Mouse (Mus musculus): ENCODE results near the gene Mettl27.
"Not testable (repeated sequence)": the region's sequence is repeated elsewhere in the genome, so short reads cannot be mapped to it uniquely, and the experiment has no call there.

The Mettl27 gene

DNA sequence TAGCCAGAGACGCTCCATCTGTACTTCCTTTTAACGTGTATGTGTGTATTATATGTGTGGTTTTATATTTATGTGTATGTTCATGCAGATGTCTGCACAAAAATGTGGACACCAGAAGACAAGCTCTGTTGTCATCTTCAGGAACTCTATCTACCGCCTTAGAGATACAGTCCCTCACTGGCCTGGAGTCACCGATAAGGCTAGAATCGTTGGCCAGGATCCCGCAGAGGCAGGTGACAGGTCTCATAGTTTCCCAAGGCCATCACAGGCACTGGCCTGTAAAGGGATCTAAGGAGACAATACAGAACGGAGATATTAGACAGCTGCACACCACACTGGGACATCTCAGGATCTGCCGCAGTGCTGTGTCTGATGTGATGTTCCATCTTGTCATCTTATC is 11.1 kb upstream of the Mettl27 start:
- no peak for DNase-seq

DNA sequence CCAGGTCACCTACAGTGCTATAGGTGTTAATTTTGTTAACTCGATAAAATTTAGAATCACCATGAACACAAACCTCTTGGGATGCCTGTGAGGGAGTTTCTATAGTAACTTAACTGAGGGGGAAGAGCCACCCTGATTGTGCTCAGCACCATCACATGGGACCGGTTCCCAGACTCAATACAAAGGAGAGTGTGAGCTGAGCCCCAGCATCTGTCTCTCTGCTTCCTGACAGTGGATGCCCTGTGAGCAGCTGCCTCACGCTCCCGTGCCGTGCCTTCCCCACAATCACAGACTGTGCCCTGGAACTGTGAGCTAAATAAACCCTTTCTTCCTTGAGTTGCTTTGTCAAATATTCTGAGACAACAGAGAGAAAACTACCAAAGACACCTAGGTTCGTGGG is 9.0 kb upstream of the Mettl27 start:
- no peak for DNase-seq

DNA sequence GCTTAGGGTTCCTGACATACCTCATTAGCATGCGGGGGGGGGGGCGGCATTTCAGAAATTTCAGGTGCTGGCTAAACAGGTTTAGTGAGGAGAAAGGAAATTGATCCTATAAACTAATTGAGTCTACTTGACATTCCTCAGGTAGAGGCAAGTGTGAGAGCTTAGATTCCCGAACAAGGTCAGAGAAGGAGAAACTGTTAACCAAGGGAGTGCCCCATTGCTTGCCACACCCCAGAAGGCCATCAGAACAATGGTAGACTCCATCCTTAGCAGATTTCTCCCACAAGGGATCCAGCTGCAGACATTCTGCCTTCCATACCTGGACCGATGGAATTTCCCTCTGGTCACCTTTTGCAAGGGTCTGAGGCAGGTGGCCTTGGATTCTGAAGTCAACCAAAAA is 5.4 kb upstream of the Mettl27 start:
- no peak for DNase-seq

DNA sequence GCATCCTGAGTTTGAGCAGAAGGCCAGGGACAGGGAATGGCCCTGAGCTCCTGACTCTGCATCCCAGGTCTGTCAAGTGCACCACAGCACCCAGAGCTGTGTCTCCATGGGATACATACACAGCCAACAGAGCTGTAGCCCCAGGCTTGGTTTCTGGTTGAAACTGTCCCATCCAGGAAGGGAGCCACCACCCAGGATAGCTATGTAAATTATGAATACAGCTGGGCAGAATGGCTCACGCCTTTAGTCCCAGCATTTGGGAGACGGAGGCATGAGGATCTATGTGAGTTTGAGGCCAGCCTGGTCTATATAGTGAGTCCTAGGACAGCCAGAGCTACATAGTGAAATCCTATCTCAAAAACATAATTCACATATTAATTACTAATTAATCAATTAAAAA is 2.2 kb upstream of the Mettl27 start:
- DNase-seq: no peak

DNA sequence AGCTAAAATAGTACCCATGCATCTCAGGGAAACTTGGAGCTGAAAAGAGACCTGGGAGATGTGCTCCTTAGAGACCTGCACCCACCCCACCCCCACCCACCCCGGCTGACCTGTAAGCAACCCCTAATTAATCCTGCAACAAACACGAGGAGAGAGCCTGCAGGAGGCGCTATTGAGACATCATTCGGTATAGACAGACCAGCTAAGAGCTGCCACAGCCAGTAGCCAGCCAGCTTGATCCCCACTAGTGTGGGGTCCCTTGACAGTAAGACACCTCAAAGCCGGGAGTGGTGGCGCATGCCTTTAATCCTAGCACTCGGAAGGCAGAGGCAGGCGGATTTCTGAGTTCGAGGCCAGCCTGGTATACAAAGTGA is 722 bp downstream of the Mettl27 start:
- peak; percentile 43 to 45 for DNase-seq

DNA sequence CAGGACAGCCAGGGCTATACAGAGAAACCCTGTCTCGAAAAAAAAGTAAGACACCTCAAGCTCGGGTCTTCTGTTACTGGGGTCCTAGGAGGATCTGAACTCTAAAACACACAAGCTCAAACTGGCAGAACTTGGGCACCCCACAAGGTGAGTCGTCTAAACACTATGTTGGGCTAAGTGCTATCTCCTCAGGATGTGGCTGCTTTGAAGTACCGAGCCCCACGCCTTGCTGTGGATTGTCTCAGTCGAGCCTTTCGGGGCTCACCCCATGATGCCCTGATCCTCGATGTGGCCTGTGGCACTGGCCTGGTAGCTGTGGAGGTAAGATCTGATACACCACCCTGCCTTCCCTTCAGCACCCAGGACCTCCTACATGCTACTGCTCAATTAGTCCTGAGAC is 1.1 kb downstream of the Mettl27 start:
- DNase-seq: no peak

DNA sequence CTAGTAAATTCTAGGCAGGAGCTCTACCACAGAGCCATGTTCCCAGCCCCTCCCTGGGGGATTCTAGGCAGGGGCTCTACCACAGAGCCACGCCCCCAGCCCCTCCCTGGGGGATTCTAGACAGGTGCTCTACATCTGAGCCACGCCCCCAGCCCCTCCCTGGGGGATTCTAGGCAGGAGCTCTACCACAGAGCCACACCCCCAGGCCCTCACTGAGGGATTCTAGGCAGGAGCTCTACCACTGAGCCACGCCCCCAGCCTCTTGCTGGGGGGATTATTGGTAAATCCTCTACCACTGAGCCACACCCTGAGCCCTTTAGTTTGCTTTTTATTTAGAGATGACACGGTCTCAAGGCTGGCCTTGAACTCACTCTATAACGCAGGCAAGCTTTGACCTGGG is 1.5 kb downstream of the Mettl27 start:
- DNase-seq: not testable (repeated sequence)

DNA sequence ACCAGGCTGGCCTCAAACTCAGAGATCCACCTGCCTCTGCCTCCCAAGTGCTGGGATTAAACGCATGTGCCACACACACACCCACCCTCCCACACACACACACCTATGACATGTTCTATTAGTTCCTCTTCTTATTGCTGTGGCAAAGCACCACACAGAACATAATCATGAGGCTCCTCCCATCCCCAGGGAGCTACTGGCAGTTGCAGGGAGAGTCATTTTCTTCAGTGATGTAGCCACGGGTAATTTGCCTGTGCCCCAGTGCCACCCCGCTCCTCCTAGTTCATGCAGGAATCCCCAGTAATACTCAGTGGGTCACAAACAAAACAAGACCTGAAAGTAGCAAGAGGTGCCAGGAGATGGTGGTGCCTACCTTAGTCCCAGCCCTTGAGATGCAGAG is 2.5 kb downstream of the Mettl27 start:
- no peak for DNase-seq

DNA sequence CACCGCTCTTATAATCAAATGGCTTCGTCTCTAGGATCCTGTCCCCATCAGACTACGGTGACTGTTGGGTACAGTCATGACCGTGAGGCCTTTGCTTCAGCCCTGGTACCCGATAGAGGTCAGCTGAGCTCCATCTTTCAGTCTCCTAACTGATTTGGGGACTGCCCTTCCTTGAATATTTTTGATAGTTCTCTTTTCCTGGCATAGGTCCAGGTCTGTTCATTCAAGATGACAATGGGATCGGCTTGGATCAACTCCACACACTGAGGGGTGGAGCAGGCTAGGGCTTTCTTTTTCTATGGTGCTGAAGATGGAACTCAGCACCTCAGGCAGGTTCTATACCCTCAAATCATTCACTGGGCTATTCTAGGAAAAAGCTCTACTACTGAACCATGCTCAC is 3.9 kb downstream of the Mettl27 start:
- DNase-seq: no peak

DNA sequence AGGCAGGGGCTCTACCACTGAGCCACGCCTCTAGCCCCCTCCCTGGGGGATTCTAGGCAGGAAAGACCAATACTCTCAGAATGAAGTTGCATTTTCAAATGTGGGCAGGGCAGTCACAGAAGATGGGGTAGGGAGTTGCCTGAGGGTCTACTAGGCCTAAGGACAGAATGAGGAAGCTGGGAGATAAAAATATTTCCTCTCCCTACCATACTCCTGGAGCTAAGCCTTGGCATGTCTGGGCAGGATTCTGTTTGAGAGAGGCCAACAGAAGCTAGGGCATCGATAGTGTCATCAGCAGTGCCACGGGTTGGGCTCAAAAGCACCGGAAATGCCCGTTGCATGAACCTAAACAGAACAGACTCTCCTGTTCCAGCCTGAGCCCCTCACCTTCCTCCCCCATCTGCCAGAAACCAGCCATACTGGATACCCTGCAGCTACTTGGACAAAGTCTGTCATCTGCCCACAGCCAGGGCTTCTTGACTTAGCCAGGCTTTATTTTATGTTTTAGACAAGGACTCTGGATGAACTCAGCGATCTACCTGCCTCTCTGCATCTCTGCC is 4.5 kb downstream of the Mettl27 start:
- DNase-seq: no peak

DNA sequence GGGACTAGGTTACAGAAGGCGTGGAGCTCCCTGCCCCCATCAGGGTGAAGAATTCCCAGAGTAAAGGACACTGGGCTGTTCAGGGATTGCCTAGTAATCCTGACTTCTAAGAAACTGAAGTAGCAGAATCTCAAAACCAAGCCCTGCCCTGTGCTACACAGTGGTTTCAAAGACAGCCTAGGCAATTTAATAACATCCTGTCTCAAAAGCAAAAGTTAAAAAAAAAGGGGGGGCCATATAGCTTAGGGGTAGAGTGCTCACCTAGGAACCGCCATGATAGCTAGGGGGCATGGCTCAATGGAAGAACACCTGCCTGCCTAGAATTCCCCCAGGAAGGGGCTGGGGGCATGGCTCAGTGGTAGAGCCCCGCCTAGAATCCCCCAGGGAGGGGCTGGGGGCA is 6.9 kb downstream of the Mettl27 start:
- no peak for DNase-seq

DNA sequence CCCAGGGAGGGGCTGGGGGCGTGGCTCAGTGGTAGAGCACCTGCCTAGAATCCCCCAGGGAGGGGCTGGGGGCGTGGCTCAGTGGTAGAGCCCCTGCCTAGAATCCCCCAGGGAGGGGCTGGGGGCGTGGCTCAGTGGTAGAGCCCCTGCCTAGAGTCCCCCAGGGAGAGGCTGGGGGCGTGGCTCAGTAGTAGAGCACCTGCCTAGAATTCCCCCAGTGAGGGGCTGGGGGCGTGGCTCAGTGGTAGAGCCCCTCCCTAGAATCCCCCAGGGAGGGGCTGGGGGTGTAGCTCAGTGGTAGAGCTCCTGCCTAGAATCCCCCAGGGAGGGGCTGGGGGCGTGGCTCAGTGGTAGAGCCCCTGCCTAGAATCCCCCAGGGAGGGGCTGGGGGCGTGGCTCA is 7.4 kb downstream of the Mettl27 start:
- not testable (repeated sequence) for DNase-seq

DNA sequence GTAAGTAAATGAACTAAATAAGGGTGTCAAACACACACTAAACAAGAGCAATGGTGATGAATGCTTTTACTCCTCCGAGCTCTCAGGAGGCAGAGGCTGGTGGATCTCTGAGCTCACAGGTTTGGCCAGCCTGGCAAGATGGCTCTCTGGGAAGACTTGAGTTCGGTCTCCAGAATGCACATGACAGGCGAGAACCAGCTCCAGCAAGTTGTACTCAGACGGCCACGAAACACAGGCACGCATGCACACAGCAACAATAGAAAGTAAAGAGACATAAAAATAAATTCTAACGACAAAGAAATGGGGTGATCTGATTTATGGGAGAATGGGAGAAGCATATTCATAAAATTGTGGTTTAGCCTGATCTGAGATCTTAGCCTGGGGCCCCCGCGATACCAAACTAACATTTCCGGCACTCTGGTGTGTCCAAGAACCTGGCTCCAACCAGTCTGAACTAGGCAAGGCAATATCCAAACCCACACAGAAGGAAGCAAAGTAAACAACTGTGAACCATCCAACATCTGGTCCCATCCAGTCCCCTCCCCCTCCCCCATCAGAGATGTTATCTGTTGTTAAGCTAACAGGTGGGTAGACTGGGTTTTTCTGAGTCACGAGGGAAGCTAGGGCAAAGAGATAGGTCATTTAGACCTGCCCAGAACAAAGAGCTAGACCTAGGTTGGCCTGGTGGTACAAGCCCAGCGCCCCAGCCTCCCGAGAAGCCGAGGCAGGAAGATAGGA is 9.5 kb downstream of the Mettl27 start:
- DNase-seq: no peak

DNA sequence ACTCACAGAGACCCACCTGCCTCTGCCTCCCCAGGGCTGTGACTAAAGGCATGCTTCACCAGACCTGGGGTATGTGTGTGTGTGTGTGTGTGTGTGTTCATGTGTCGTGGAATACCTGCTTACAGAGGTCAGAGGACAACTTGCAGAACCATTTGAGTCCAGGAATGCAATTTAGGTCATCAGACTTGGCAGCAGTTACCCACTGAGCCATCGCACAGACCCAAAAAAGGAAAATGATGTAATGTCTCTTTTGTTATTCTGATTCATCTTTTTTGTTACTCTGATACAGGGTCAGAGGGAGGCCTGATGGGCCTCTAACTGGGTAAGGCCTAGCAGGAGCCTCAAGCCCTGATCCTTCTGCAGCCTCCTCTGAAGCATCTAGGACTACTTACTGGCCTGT is 10.6 kb downstream of the Mettl27 start:
- DNase-seq: no peak

DNA sequence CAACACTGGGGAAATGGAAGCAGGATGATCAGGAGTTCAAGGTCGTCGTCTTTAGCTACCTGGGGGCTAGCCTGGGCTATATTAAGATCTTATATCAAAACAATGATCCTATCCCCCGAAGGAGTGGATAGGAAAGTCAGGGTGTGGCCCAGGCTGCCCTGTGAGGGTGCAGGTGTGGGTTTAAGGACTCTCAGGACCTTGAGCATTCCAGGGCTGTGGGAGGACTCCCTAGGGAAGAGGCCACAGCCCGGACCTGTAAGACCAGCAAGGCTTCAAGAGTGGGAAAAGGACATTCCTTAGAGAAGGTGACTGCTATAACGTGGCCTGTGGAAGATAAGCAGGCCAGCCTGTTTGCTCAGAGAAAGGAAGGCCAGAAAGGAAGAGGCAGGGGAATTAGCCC is 12.0 kb downstream of the Mettl27 start:
- DNase-seq: no peak

DNA sequence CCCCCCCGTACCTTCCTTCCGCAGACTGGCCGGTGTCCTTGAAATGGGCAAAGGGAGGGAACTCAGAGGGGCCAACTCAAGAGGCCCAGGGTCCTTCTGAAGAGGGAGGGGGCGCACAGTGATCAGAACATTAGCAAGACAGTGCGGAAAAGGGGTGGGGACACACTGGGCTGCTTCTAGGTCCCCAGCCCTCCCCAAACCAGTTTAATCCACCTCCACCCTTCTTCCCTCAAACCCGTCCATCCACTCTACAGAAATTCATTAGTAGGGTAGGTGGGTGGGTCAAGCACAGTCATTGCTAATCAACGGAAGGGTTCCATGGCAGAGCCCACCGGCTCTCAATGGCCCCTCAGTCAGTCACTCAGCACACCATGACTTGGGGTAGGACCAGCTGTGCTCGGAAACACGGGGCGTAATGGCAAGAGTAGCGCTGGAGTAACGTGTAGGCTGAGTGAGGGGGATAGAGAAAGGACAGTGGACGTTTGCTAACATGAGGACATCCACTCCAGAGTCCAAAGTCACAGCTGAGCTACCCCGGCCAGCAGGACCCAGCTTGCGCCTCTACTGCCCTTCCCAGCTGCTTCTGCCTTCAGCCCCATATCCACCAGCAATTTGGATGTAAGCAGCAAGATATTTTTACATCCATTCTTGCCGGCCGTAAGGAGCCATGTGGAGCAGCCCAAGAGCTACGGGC is 13.2 kb downstream of the Mettl27 start:
- DNase-seq: no peak

DNA sequence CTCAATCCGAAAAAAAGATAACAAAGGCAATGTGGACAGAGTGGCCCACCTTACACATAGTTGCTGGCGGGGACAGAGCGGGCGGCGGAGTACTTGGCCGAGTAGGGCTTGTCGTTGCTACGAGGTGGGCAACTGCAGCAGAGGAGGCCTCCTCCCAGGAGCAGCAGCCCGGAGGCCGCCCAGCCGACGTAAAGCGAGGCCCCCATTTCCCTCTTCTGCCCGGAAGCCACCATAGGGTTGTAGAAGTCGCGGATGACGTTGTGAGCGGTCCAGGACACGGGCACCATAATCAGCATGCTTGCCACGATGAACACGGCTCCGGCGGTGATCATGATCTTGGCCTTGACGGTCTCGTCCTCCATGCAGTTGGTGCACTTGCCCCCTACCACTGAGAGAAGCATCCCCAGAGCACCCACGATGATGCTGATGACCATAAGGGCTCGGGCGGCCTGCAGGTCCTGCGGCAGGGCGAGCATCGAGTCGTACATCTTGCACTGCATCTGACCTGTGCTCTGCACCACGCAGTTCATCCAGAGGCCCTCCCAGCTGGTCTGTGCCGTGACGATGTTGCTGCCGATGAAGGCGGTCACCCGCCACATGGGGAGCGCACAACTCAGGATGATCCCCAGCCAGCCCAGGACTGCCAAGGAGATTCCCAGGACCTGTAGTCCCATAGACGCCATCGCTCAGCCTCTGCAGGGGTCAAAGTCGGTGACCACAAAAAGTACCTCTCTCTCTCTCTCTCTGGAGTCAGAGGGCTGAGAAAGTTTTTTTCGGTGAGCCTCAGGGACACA is 14.1 kb downstream of the Mettl27 start:
- no peak for DNase-seq

DNA sequence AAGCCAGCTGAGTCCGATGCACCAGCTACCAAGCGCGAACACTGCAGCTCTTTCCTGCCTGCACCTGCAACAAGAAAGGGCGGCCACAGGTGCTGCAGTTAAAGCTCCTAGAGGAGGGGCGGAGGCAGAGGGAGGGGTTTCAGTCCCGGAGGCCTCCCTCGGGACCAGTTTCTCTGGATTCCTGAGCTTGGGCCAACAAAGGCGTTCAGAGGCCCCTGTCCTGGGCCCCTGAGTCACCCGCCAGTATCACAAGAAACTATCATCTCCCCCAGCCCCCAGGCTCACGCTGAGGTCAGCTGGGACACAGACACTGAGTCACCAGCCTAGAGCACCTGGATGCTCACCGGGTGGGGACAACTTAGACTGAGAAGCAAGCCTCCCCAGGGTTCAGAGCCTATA is 14.7 kb downstream of the Mettl27 start, which contains the start of gene Cldn4:
Gene Cldn4, minus strand, starts transcription at position 78 of the 399 bp plus-strand sequence.
- DNase-seq: no peak

DNA sequence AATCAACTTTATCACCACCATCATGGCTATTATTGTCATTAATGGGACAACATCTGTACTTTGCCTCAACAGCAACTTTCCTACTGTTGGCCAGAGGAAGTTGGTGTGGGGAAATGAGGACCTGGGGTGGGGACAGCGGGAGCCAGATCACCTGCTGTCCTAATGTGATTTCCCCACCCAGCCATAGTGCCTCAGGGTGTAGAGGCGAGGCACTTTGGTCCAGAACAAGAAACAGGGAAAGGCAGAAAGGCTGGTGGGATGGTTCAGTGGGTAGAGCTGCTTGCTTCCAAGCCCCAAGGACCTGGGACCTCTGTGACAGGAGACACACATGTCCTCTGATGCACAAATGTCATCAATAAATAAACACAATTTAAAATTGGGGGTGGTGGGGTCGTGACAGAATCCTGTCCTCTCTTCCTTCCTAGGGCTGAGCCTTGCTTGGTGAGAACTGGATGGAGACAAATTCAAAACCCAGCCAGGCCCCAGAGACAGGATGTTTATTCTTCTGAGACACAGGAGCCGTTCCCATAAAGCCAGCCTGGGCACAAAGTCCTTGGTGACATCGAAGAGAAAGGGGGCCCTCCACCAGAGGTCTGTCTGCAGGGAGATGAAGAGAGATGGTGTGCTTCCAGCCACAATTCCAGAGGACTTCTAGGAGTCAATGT is 15.4 kb downstream of the Mettl27 start:
- DNase-seq: no peak

DNA sequence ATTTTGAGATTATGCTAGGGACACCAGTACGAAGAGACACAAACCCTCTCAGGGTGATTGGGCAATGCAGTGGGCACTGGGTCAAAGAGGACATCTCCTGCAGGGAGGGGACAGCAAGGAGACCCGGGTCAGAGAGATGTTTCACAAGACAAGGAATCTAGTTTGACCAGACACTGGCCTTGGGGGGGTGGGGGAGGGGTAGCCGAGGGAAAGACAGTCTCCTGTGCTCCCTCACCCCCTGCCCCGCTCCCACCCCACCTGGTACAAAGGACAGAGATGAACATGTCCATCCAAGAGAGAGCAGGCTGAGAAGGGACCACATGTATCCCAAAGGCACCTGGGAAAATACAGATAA is 15.9 kb downstream of the Mettl27 start:
- no peak for DNase-seq

DNA sequence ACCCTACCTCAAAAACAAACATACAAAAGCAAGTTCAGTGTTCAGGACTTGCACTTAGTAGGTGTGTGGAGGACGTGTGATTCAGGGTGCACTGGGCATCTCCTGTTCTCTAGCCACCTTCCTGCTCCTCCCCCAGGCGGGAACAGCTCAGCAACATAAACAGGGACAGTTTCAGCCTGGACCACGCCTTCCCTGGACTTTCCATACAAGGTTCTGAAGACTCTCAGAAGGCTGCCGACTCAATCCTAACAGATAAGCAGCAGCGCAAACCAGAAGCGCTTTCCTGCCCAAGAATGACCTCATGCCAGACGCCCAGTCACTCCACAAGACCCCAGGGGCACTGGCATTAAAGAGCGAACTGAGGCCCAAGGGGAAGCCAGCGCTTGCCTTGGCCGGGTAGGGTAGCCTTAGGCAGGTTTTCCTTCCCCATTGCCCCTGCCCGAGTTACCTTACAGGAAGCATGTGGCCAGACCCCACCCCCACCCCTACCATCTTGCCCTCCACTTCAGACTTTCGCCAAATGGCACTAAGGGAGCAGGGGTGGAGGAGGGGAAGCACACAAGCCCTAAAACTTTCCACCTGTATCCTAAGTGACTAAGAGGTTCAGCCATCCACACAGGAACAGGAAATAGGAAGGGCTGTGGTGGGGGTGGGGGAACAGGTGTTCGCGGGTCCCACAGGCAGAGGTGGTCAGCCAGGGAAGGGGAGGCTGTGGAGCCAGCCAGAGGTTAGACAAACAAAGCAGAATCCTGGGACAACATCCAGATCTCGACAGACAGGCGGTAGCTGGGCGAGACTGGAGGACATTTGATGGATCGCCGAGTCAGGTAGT is 19.1 kb downstream of the Mettl27 start:
- DNase-seq: no peak

DNA sequence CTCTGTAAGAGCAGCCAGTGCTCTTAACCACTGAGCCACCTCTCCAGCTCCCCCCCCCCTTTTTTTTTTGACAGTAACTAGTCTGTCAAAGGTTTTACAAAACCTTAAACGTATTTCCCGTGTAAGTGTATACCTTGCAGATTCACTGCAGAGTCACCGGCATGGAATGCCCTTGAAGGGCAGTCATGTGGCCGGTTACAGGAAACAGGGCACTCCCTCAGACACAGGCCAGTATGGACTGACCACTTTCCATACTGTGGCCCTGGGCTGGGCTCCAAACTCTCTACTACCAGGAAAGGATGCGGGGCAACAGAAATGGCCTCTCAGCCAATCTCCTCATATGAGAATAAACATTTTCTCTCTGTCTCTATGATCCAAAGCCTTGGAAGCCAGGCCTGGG is 23.3 kb downstream of the Mettl27 start:
- DNase-seq: no peak
